Mouse (Mus musculus) hindlimb bud, embryonic 11.5 days (tissue): Measurements from ENCODE around the gene Gm42715.
"Not testable (repeated sequence)": the region's sequence is repeated elsewhere in the genome, so short reads cannot be mapped to it uniquely, and the experiment has no call there.

Source experiments
- DNase-seq: peaks from one replicate; pipeline ENCODE4 v3.0.0-alpha.2; 2012; ENCODE audit warnings: low read depth, low spot score; ENCODE audit errors: extremely low spot score

Gm42715 gene

GRCm38 (mm10) chr7:127494648-127495047 lies 24.7 kb upstream of the Gm42715 start:
- DNase-seq = no peak

- no peak for DNase-seq
These were observed 22.0 kb upstream of the Gm42715 start for GRCm38 (mm10) chr7:127497382-127497781.

- DNase-seq = no peak
These were observed 21.0 kb upstream of the Gm42715 start for GRCm38 (mm10) chr7:127498407-127498806.

- no peak for DNase-seq
These were observed 11.1 kb upstream of the Gm42715 start for GRCm38 (mm10) chr7:127508291-127508690.

- DNase-seq = not testable (repeated sequence)
These were observed 9.6 kb upstream of the Gm42715 start for GRCm38 (mm10) chr7:127509830-127510229.

GRCm38 (mm10) chr7:127511241-127511640 lies 8.1 kb upstream of the Gm42715 start:
- no peak for DNase-seq

- no peak for DNase-seq
These were observed 7.6 kb upstream of the Gm42715 start, which contains the start of gene Srcap for GRCm38 (mm10) chr7:127511808-127512230. Srcap (plus strand) TSS chr7:127511983.

GRCm38 (mm10) chr7:127512231-127513015 lies 7.0 kb upstream of the Gm42715 start:
- no peak for DNase-seq

GRCm38 (mm10) chr7:127513016-127513390 lies 6.4 kb upstream of the Gm42715 start:
- DNase-seq = no peak

- DNase-seq = no peak
These were observed 5.6 kb upstream of the Gm42715 start for GRCm38 (mm10) chr7:127513781-127514180.

GRCm38 (mm10) chr7:127515846-127516245 lies 3.5 kb upstream of the Gm42715 start:
- DNase-seq = no peak

GRCm38 (mm10) chr7:127516344-127516743 lies 3.0 kb upstream of the Gm42715 start:
- no peak for DNase-seq

- DNase-seq = no peak
These were observed 22.3 kb downstream of the Gm42715 start for GRCm38 (mm10) chr7:127541671-127542070.

- no peak for DNase-seq
These were observed 29.9 kb downstream of the Gm42715 start for GRCm38 (mm10) chr7:127549116-127549835.

GRCm38 (mm10) chr7:127551558-127551957 lies 32.2 kb downstream of the Gm42715 start:
- no peak for DNase-seq

- no peak for DNase-seq
These were observed 41.2 kb downstream of the Gm42715 start for GRCm38 (mm10) chr7:127560580-127560979.

- no peak for DNase-seq
These were observed 42.0 kb downstream of the Gm42715 start, which contains the start of gene Tmem265 for GRCm38 (mm10) chr7:127561340-127561858. Tmem265 (plus strand) TSS chr7:127561390.

- no peak for DNase-seq
These were observed 45.2 kb downstream of the Gm42715 start for GRCm38 (mm10) chr7:127564381-127565150.

GRCm38 (mm10) chr7:127572895-127573471 lies 53.6 kb downstream of the Gm42715 start, which contains the start of gene Phkg2:
Phkg2 (plus strand) TSS chr7:127573340.
- peak; percentile 94 for DNase-seq

- no peak for DNase-seq
These were observed 54.2 kb downstream of the Gm42715 start for GRCm38 (mm10) chr7:127573503-127574008.
